Mouse (Mus musculus) MEL (cell line): ENCODE data around the gene Fam173b.

ENCODE experiments used
- CTCF ChIP-seq, 3 experiments: IDR thresholded peaks in 2 of 3; conservative IDR thresholded peaks in 1 of 3; 2 replicates each; pipeline ENCODE4 v1.5.1; 2011 to 2012; ENCODE audit warnings: low read length in 3 of 3, low read depth in 2 of 3, mild to moderate bottlenecking in 2 of 3, improper control_type of control experiment in 1 of 3, inconsistent platforms in 1 of 3, mixed read lengths in 1 of 3, moderate library complexity in 1 of 3; ENCODE audit not compliant: control insufficient read depth in 1 of 3, insufficient read depth in 1 of 3, poor library complexity in 1 of 3, severe bottlenecking in 1 of 3
- E2F4 ChIP-seq: IDR thresholded peaks from 2 replicates; pipeline ENCODE4 v1.6.1; 2011; ENCODE audit warnings: low read depth, low read length, improper control_type of control experiment, borderline replicate concordance
- MAX ChIP-seq: IDR thresholded peaks from 2 replicates; pipeline ENCODE4 v1.6.1; 2011; ENCODE audit warnings: low read length, improper control_type of control experiment
- MYC ChIP-seq: IDR thresholded peaks from 2 replicates; pipeline ENCODE4 v1.6.1; 2011; ENCODE audit warnings: low read depth, mild to moderate bottlenecking, low read length, improper control_type of control experiment, moderate library complexity
- NELFE ChIP-seq: IDR thresholded peaks from 2 replicates; pipeline ENCODE4 v1.6.1; 2011; ENCODE audit warnings: low read depth, low read length, improper control_type of control experiment
- POLR2A ChIP-seq, 2 experiments: IDR thresholded peaks; 2 replicates each; pipeline ENCODE4 v1.6.1; 2011 to 2012; ENCODE audit warnings: low read length in 2 of 2, mild to moderate bottlenecking in 2 of 2, control low read depth in 1 of 2, improper control_type of control experiment in 1 of 2, low read depth in 1 of 2, moderate library complexity in 1 of 2; ENCODE audit not compliant: control insufficient read depth in 1 of 2, insufficient read depth in 1 of 2, poor library complexity in 1 of 2
- POLR2AphosphoS5 ChIP-seq: IDR thresholded peaks from 2 replicates; pipeline ENCODE4 v1.6.1; 2012; ENCODE audit warnings: low read depth, borderline replicate concordance, mild to moderate bottlenecking, inconsistent platforms, low read length, moderate library complexity, mixed read lengths

DNA sequence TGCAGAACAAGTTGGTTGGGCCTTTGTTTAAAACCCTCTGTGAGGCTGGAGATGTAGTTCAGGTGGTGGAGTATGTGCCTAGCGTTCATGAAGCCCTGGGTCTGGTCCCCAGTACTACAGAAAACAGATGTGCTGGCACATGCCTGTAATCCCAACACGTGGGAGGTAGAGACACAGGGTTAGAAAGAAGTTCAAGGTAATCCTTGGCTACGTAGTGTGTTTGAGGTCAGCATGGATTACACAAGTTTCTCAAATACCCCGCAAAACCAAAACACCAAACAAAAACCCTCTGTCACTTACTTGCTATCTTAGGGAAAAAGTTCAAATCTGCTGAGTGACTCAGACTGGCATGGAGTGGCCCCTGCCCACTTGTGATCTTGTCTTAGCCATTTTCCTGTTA, 10.3 kb downstream of the Fam173b start:
- TF ChIP-seq CTCF (IDR thresholded peaks at IDR 0.05 in 2 of 3, conservative IDR thresholded peaks at IDR 0.05 in 1 of 3; ENCODE audit: control insufficient read depth in 1 of 3, insufficient read depth in 1 of 3, low read depth in 2 of 3, low read length in 3 of 3, poor library complexity in 1 of 3, severe bottlenecking in 1 of 3): no peak
- TF ChIP-seq MYC: no peak
- no peak for TF ChIP-seq NELFE
- no peak for TF ChIP-seq MAX
- no peak for TF ChIP-seq POLR2AphosphoS5
- no peak for TF ChIP-seq E2F4
- no peak for TF ChIP-seq POLR2A (IDR thresholded peaks at IDR 0.05; ENCODE audit: control insufficient read depth in 1 of 2, insufficient read depth in 1 of 2, low read depth in 1 of 2, low read length in 2 of 2, poor library complexity in 1 of 2)
